Mouse (Mus musculus): Measurements from ENCODE around the gene Ccno.

DNA sequence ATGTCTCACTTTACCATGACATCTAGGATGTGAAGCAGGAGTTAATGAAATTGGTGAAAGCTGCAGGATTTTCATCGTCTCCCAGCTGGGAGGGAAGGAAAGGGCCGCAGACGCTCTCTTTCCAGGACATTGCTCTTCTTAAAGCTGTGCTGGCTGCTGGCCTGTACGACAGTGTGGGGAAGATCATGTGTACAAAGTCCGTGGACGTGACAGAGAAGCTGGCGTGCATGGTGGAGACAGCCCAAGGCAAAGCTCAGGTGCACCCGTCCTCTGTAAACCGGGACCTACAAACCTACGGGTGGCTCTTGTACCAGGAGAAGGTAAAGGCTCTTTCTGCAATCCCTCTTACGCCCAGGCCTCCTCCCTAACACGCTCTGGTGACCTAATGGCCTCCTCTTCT lies 23.2 kb upstream of the Ccno start:
- no peak for TF ChIP-seq CTCF (conservative IDR thresholded peaks at IDR 0.05; ENCODE audit: low read length)
- no peak for TF ChIP-seq NANOG (IDR thresholded peaks at IDR 0.05; ENCODE audit: borderline replicate concordance, low read length)

Measured in E14TG2a.4 (cell line).